Mouse (Mus musculus): ENCODE measurements around the gene Drosha.
"Not testable (repeated sequence)": the region's sequence is repeated elsewhere in the genome, so short reads cannot be mapped to it uniquely, and the experiment has no call there.

The Drosha gene

GRCm38 (mm10) chr15:12936217-12936732 lies 111.7 kb downstream of the Drosha start:
- DNase-seq (ENCODE audit: low spot score in 2 of 2): no peak

GRCm38 (mm10) chr15:12937326-12937725 lies 112.7 kb downstream of the Drosha start:
- DNase-seq (ENCODE audit: low spot score in 2 of 2): not testable (repeated sequence)

GRCm38 (mm10) chr15:12941106-12941505 lies 116.5 kb downstream of the Drosha start:
- no peak for DNase-seq (ENCODE audit: low spot score in 2 of 2)

- no peak for DNase-seq (ENCODE audit: low spot score in 2 of 2)
These were observed 117.1 kb downstream of the Drosha start for GRCm38 (mm10) chr15:12941651-12942180.

DNA sequence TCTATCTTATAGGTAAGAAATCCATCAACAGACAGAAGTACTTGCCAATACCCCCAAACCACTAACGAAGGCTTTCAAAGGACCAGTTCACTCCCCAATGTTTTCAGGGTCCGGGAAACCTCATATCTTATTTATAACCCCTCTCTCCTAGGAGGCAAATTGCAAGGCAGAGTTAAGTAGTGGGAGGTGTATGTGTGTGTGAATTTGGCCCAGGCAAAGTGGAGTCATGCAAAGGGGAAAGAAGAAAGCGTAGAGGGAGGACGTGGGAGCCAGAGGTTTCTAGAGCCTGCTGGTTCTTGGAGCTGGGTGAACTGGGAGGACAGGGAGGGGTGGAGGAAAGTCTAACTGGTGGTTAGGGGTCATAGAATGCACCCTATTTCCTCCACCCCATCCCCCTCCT lies 117.8 kb downstream of the Drosha start:
- no peak for DNase-seq (ENCODE audit: low spot score in 2 of 2)

- no peak for DNase-seq (ENCODE audit: low spot score in 2 of 2)
These were observed 133.4 kb downstream of the Drosha start for GRCm38 (mm10) chr15:12958051-12958450.

GRCm38 (mm10) chr15:12962179-12962578 lies 137.6 kb downstream of the Drosha start:
- no peak for DNase-seq (ENCODE audit: low spot score in 2 of 2)

GRCm38 (mm10) chr15:12965209-12965608 lies 140.6 kb downstream of the Drosha start:
- no peak for DNase-seq (ENCODE audit: low spot score in 2 of 2)

DNA sequence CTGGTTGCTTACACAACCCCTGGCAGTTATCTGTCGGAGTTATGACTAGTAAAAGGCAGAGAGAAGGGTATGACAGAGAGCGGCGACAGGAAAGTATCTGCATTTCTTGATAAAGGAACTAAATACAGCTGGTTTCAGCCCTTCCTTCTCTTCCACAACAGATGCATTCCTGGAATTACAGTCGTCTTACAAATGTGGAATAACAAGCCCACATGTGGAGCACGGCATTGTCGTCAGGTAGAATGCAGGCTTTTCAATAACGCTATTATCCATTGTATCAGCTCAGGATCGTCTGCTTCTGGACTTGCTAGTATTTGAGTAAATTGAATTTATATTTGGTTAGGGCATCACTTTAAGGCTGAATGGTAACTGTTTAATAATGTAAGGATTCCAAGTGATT lies 144.2 kb downstream of the Drosha start:
- no peak for DNase-seq (ENCODE audit: low spot score in 2 of 2)

GRCm38 (mm10) chr15:12972441-12972840 lies 147.8 kb downstream of the Drosha start:
- no peak for DNase-seq (ENCODE audit: low spot score in 2 of 2)

All from right cerebral cortex, adult 2 months (tissue).